Mouse (Mus musculus) forebrain, embryonic 14.5 days (tissue): Measurements from ENCODE around the gene Utp14b. TPM values are rescaled to one million over a fixed set of nuclear protein-coding genes. Genes with fewer than 3 reads are reported as not detected.
A peak's percentile ranks its signal among the peaks of the same experiment; 100 is the strongest.

Experiments used
- ATAC-seq: fragments of 200-750 bp; cut with Nextera tagmentation; 2 replicates; pipeline ENCODE4 v1.8.0; 2017; ENCODE audit warnings: mild to moderate bottlenecking, moderate library complexity
- DNase-seq: peaks from one replicate; pipeline ENCODE4 v3.0.0-alpha.2; 2015; ENCODE audit warnings: low spot score
- H3K27ac ChIP-seq: fragments of 300-500 bp; sonication (generic); 2 replicates; pipeline ENCODE4 v1.5.1; 2014; ENCODE audit warnings: low read depth, mild to moderate bottlenecking, control low read depth, low read length, moderate library complexity
- H3K27me3 ChIP-seq: fragments of 300-500 bp; sonication (generic); replicated peaks from 2 replicates; pipeline ENCODE4 v1.6.1; 2014; ENCODE audit warnings: low read length, control low read depth, mixed read lengths; ENCODE audit not compliant: control insufficient read depth, insufficient read depth
- H3K36me3 ChIP-seq: fragments of 300-500 bp; sonication (generic); 2 replicates; pipeline ENCODE4 v1.6.1; 2014; ENCODE audit warnings: low read length, control low read depth; ENCODE audit not compliant: control insufficient read depth, insufficient read depth
- H3K4me1 ChIP-seq: fragments of 300-500 bp; sonication (generic); 2 replicates; pipeline ENCODE4 v1.6.1; 2014; ENCODE audit warnings: antibody characterized with exemption, low read length, control low read depth; ENCODE audit not compliant: control insufficient read depth, insufficient read depth
- H3K4me2 ChIP-seq: fragments of 300-500 bp; sonication (generic); 2 replicates; pipeline ENCODE4 v1.6.1; 2014; ENCODE audit warnings: mild to moderate bottlenecking, control low read depth, low read length
- H3K4me3 ChIP-seq: fragments of 300-500 bp; sonication (generic); 2 replicates; pipeline ENCODE4 v1.5.1; 2014; ENCODE audit warnings: low read depth, low read length, control low read depth
- H3K9ac ChIP-seq: fragments of 300-500 bp; sonication (generic); 2 replicates; pipeline ENCODE4 v1.6.1; 2014; ENCODE audit warnings: mild to moderate bottlenecking, low read length, control low read depth, moderate library complexity
- H3K9me3 ChIP-seq: fragments of 300-500 bp; sonication (generic); replicated peaks from 2 replicates; pipeline ENCODE4 v1.6.1; 2016; ENCODE audit warnings: low read length, control low read depth, mixed read lengths; ENCODE audit not compliant: control insufficient read depth
- WGBS: fragments of 180-500 bp; shearing (Covaris S2); extraction: QIAGEN DNeasy Blood & Tissue Kit; methylation state at CpG from one replicate; pipeline ENCODE4 v1.1.7; 2014; 5-methylcytosine and 5-hydroxymethylcytosine counted together
- polyA plus RNA-seq: library from polyadenylated mRNA; unstranded; fragments of >200 nt; fragmentation: Nextera tagmentation; extraction: Ambion mirVana; gene quantifications from 2 replicates; pipeline ENCODE4 v1.2.1, GENCODE M21; 2014

Gene Utp14b
- polyA plus RNA-seq, 1 experiment from 2014 or later, result 3.4 TPM

DNA sequence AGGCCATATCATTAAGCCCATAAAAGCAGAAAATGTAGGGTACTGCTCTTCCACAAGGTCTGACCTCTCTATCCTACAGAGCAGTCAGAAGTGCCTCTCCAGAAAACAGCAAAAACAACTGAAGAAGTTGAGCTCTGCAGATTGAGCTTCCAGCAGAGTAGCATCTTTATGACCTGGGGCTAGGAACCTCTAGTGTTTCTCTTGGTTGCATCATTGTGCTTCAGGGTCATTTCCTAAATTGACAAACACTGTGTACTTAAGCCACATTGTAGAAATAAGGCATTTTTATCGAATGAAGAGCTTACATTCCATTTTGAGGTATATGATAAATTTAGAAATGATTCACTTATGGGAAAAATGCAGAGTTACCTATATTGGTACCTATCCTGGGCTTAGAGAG is 8.7 kb downstream of the Utp14b start:
- Histone ChIP-seq H3K4me2 (no peak overlapping the region), H3K9me3 (no peaks in the 10 kb centered on the region)

DNA sequence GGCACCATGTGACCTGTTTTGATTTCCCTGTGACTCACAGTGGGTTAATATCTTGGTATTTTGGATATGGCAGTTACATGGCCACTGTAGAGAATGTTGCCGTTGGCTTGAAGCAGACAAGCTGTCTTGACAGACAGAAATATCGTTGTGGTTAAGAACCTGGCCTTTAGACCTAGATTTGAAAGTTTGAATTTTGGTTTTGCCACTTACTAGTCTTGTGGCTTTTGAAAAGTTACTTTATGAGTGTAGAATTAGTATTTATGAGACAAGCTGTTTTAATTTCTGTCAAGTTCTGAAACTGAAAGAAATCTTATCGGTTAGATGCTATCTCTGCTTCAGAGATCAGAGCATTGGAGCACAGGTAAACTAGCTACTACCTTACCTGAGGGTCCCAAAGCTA is 24.5 kb downstream of the Utp14b start:
- Histone ChIP-seq H3K36me3 (peaks cover 10% of the 10 kb centered on the region; the same call in 1 of the 2 replicates), H3K4me2 (no peak overlapping the region), H3K9ac (no peak overlapping the region), H3K4me3 (no peak overlapping the region), H3K9me3 (no peaks in the 10 kb centered on the region), H3K27me3 (no peaks in the 10 kb centered on the region), H3K4me1 (no peaks in the 10 kb centered on the region), H3K27ac (no peak overlapping the region)
- DNase-seq, result no peak
- ATAC-seq, result no peak
- 98% methylated on average over 3 of the region's 3 CpGs for WGBS

More for the DNA sequence above, 8.7 kb downstream of the Utp14b start:
- Histone ChIP-seq H3K4me3 (no peak overlapping the region), H3K4me1 (0 out of 2 replicates have a peak, but pooled peaks cover 2% of the 10 kb centered on the region), H3K9ac (no peak overlapping the region), H3K27ac (no peak overlapping the region), H3K27me3 (no peaks in the 10 kb centered on the region), H3K36me3 (peaks cover 41% of the 10 kb centered on the region)
- ATAC-seq, result no peak
- no peak for DNase-seq
- 95% methylated on average over 1 of the region's 1 CpGs for WGBS

DNA sequence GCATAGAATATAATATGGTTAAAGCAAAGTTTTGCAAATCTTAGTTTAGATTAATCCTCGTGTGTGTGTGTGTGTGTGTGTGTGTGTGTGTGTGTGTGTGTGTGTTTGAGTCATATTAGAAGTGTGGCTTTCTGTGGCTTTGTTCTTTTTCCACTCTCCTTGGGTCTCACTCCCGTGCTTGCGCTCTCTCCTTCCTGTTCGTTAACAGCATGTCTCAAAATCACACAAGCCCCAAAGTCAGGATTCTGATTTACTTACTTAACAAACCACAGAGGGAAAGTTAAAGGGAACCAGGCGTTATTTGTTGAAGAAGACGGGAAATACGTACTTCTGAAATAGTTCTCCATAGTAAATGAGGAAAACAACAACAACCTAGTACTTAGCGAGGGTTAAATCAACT is 26.3 kb downstream of the Utp14b start:
- Histone ChIP-seq H3K4me2 (no peak overlapping the region), H3K4me1 (no peaks in the 10 kb centered on the region), H3K9ac (no peak overlapping the region), H3K27ac (no peak overlapping the region), H3K4me3 (no peak overlapping the region), H3K36me3 (peaks cover 13% of the 10 kb centered on the region; the same call in 1 of the 2 replicates), H3K9me3 (no peaks in the 10 kb centered on the region), H3K27me3 (no peaks in the 10 kb centered on the region)
- DNase-seq, result no peak
- WGBS, result 86% methylated on average over 8 of the region's 8 CpGs
- no peak for ATAC-seq

DNA sequence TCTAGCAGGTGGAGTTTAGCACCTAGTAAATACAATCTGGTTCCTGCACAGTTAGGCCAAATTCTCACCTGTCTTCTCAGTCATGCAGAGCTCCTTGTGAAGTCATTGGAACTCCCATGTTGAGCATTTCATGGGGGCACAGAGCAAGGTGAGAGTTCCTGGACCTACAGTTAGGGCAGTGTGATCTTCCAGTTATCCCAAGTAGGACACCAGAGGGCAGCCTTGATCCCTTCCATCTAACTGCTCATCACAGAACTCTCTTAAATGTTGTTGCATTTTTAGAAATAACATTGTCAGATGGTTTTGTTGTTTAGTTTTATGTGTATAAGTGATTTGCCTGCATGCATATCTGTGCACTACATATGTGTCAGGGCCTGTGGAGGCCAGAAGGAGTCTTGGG is 29.0 kb downstream of the Utp14b start:
- Histone ChIP-seq H3K27ac (no peak overlapping the region), H3K4me2 (no peak overlapping the region), H3K4me1 (no peaks in the 10 kb centered on the region), H3K4me3 (no peak overlapping the region), H3K9me3 (no peaks in the 10 kb centered on the region), H3K9ac (no peak overlapping the region), H3K36me3 (peaks cover 23% of the 10 kb centered on the region; the same call in 1 of the 2 replicates), H3K27me3 (no peaks in the 10 kb centered on the region)
- DNase-seq (peak; percentile 29), ATAC-seq (no peak)

DNA sequence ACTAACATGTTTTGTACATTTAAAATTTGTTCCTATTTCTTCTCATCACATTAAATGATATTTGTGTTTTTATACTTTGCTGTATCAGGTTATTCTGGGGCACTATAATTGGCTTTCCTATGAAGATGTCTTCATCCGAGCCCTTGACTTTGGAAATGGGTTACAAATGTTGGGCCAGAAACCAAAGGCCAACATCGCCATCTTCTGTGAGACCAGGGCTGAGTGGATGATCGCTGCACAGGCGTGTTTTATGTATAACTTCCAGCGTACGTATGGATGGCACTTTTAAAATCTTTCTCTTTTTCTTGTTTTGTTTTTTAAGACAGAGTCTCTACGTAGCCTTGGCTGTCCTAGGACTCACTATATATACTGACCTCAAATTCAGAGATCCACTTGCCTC is 30.3 kb downstream of the Utp14b start:
- H3K27ac ChIP-seq, result no peak overlapping the region
- H3K27me3 ChIP-seq, result no peaks in the 10 kb centered on the region
- H3K4me3 ChIP-seq, result no peak overlapping the region
- no peaks in the 10 kb centered on the region for H3K9me3 ChIP-seq
- H3K4me1 ChIP-seq, result no peaks in the 10 kb centered on the region
- no peak overlapping the region for H3K4me2 ChIP-seq
- DNase-seq (no peak), ATAC-seq (no peak)
- 90% methylated on average over 7 of the region's 7 CpGs for WGBS
- H3K9ac ChIP-seq, result no peak overlapping the region
- H3K36me3 ChIP-seq, result peaks cover 29% of the 10 kb centered on the region

DNA sequence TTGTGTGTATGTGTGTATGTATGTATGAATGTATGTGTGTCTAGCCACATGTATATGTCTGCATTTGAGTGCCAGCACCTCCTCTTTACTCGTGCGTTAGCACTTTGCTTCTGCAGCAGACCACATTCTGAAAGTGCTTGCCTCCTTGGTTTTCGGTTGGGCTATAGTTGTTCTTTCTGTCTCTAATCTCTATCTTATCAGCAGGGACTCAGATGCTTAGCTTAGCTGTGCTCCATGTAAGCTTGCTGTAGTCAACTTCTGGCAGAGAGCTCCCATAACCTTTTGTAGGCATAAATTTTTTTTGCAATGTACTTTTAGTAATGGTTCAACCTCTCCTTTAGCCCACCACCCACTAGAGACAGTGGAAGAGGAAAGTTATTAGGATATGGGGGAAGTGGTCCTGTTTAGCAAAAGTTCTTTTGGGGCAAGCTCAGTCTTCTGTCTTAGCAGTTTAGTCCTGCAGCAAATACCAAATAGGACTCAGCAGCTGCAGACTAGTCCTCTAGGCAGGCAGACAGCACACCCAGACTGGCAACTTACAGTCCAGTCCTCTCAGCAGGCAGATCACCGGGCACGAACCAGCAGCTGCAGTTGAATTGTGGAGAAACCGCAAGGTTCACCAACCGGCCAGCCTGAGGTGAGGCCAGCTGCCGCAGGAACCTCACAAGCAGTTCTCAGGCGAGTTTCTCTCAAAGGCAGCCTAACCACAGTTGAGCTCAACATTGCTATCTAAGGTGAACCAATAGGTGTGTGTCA is 36.8 kb downstream of the Utp14b start:
- 95% methylated on average over 9 of the region's 9 CpGs for WGBS
- no peak overlapping the region for H3K4me3 ChIP-seq

DNA sequence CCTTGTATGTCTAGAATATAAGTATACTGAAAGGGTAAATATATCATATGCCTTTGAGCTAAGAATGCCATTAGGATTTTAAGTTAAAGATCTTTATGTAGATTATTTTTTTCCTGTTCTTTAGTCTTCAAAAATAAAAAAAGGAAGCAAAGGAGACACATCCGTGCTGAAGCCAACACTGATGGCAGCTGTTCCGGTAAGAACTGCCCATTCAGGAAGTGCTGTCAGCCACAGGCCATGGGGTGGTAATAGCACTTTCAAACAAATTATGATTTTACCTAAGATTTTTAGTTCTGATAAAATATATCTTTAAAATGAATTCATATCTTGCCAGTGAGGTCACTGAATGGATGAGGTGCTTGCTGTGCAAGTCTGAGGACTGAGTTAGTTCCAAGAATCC is 38.5 kb downstream of the Utp14b start:
- H3K9ac ChIP-seq, result no peak overlapping the region
- no peaks in the 10 kb centered on the region for H3K27me3 ChIP-seq
- H3K4me2 ChIP-seq, result no peak overlapping the region
- H3K27ac ChIP-seq, result no peak overlapping the region
- 96% methylated on average over 2 of the region's 2 CpGs for WGBS
- no peaks in the 10 kb centered on the region for H3K4me1 ChIP-seq
- no peaks in the 10 kb centered on the region for H3K9me3 ChIP-seq
- DNase-seq (no peak), ATAC-seq (no peak)
- peaks cover 77% of the 10 kb centered on the region for H3K36me3 ChIP-seq
- no peak overlapping the region for H3K4me3 ChIP-seq

More for the DNA sequence above, 36.8 kb downstream of the Utp14b start:
- no peak overlapping the region for H3K4me2 ChIP-seq
- ATAC-seq (no peak), DNase-seq (no peak)
- H3K9me3 ChIP-seq, result no peaks in the 10 kb centered on the region
- H3K4me1 ChIP-seq, result no peaks in the 10 kb centered on the region
- H3K36me3 ChIP-seq, result peaks cover 81% of the 10 kb centered on the region
- H3K9ac ChIP-seq, result no peak overlapping the region
- no peaks in the 10 kb centered on the region for H3K27me3 ChIP-seq
- H3K27ac ChIP-seq, result no peak overlapping the region

DNA sequence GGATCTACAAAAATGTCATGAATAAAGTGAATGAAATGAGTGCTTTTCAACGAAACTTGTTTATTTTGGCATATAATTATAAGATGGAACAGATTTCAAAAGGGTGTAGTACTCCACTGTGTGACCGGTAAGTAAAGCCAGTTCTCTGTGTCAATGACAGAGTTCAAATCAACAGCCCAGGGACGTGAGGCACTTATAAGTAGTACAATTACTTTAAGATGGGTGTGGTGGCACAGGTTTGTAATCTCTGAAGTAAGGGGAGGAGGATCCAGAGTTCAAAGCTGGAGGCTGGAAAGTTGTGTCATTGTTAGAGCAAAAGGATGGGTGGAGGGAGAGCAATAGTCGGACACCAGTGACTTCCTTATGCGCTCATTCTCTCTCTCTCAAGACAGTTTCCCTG is 39.1 kb downstream of the Utp14b start:
- DNase-seq, result no peak
- WGBS, result 89% methylated on average over 5 of the region's 5 CpGs
- Histone ChIP-seq H3K4me1 (no peaks in the 10 kb centered on the region), H3K4me2 (no peak overlapping the region), H3K27ac (no peak overlapping the region), H3K4me3 (no peak overlapping the region), H3K9ac (no peak overlapping the region), H3K36me3 (peaks cover 79% of the 10 kb centered on the region), H3K9me3 (no peaks in the 10 kb centered on the region), H3K27me3 (no peaks in the 10 kb centered on the region)
- no peak for ATAC-seq

DNA sequence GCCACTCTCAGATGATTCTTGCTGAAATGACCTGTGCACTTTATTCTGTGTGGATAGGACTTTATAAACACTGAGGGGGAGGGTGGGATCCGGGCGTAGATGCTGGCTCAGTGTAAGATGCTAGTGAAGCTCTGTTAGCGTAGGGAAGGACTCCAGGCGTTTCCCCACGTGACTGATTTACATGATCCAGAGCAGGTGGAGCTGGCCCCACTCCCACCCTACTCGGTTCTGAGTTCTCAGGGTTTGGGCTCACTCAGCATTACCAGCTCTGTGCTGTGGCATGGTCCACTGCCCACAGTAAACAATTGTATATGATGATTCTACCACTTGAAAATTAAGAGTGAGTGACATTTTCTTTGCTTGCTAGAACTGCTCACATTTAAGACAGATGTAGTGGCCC is 40.3 kb downstream of the Utp14b start:
- Histone ChIP-seq H3K9ac (no peak overlapping the region), H3K9me3 (no peaks in the 10 kb centered on the region), H3K4me1 (no peaks in the 10 kb centered on the region), H3K27me3 (no peaks in the 10 kb centered on the region), H3K4me2 (no peak overlapping the region), H3K4me3 (no peak overlapping the region), H3K27ac (no peak overlapping the region), H3K36me3 (peaks cover 78% of the 10 kb centered on the region)
- WGBS, result 79% methylated on average over 6 of the region's 6 CpGs
- DNase-seq (no peak), ATAC-seq (no peak)
